Mouse (Mus musculus): ENCODE measurements around the gene Capn11.

The Capn11 gene

DNA sequence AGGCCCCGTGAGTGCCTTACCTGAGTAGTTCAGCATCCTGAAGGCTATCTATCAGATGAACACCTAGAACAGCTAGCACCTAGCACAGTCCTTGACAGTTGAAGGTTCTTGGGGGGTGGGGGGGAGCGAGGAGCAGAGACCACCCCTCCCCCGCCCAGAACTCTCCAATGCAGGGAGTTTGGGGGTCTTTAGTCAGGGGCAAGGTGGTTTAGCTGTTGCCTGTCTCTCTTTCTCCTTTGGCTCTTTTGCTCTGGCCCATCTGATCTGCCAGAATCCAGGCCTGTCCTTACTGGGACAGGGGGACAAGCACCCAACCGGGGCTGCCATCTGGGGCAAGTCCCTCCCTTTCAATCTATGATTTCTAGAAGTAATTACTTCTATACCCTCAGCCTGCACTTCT, at the start of gene Capn11:
Gene Capn11, minus strand, starts transcription at position 101 of the 400 bp plus-strand sequence.
- DNase-seq: no peak

DNA sequence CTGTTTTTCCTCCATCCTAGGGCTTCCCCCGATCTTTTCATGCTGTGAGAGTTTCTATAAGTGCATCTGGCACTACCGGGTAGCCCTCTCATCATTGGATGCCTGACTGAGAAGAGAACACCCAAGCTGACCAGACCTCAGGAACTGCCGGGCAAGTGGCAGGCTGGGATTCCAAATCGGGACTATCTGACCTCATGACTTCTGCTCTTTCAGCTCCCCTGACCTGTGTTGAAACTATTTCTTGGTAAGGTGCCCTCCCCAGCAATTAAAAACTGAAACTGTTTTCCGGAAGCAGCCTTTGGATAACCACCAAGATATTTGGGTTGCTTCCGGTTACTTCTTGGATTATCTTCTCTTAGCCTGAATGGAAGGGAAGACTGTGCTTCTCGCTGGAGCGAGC, 49.1 kb upstream of the Capn11 start:
- DNase-seq: no peak

DNA sequence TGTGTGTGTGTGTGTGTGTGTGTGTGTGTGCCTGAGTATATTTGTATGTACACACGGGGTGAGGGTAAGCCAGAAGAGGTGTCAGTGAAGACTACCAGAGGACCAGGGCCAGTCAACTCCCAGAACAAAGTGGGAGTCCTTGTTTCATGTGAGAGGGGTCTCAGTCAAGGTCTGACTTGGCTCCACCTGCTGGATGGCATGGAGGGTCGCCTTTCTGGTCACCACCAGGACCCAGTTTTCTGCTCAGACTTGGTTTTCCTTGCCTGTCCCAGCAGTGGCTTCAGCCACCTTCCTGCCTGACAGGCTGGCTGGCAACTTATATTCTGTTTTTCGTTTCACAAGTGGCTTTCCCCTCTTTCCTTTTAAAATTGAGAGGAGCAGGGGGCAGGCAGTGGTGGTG, 48.3 kb upstream of the Capn11 start:
- no peak for DNase-seq

DNA sequence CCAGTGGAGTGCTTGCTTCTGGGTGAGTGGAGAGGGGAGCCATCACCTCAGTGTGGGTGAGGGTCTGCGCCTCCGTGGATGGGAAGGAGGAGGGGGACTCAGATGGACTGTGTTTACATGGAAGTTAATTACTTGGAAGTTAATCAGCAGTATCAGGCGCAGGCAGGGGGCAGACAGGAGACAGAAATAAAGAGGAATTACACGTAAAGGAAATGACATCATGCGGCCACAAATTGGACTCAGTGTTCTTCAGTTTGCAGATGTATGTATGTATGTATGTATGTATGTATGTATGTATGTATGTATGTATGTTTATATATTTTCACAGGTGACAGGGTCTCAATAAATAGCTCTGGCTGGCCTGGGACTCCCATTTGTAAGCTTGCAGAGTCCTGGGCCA, 47.7 kb upstream of the Capn11 start:
- DNase-seq: no peak

DNA sequence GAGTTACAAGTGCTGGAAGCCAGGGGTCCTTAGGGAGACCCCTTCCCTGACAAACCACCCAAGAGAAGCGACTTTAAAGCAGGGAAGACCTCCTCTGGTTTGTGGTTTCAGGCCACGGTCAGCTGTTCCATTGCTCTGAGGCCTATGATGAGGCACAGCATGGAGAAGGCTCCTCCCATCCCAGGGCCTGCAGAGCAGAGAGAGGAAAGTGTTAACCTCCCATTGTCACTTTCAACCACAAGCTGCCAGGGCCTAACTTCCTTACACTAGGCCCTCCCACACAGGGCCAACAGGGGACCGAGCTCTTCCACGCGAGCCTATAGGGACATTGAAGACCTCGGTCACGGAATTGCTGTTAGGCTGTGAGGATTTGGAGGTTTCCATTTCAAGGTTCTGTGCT, 44.1 kb upstream of the Capn11 start:
- no peak for DNase-seq

DNA sequence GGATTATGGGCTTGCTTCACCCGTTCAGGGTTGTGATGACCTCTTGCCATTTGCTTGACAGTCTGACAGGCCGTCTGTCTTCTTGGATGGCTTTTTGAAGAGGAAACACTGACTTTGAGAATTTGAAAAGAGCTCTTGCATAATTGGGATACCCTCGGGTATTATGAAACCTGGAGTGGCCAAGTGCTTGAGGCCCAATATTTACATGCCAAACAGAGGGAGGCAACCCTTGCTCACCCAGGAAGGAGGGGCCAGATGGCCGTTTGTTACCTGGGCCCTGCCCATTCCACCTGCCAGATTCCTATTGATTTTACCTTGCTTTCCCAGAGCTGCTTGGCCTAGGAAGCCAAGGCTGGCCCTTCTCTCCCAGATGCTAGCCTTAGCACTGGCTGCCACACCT, 43.1 kb upstream of the Capn11 start:
- no peak for DNase-seq

DNA sequence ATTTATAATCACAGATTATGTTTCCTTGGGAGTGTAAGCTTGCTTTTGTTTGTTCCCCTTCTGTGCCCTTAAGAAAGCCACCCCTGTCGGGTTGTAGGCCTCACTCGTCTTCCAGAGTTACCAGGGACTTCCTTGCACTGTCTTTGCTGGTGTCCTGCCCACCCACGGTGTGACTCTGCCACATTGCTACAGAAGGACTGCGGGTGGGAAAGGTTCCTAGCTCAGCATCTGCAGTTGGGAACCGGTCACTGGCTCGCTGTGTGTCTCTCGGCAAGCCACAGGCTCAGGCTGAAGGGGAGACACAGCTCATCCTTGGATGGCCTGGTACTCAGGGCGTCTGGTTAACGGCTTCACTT, 42.1 kb upstream of the Capn11 start:
- no peak for DNase-seq

DNA sequence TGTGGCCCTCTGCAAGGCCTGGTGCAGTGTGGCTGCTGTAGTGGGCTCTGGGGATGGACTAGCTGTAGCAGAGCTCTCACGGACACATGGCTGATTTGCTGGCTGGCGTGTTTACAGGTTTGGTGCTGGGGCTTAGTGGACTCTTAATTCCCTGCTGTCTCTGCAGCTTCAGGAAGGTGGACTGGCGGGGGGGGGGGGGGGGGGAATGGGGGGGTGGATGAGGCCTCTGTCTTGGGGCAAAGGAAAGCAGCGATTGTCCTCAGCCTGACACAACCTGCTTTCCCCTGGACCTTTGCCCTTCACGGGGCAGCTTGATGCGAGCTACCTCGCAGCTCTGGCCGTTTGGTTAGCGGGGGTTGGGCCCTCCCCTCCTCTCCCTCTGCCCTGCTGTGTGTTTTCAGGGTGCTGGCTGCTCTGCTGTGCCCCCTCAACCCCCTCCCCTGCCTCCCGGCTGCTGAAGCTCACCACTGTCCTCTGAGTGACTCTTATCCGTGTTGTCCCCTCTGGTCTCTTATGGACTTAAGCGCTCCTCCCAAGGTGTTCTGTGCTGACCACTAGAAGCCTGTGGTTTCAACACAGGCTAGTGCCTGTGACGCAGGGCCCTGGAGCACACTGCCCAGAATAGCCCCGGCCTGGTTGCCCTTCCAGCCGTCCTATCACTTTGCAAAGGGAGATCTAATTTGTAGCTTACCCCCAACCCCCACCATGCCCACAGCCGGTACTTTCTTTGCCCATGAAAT, 41.5 kb upstream of the Capn11 start:
- peak in 1 of 2 experiments; percentile 51 for DNase-seq

DNA sequence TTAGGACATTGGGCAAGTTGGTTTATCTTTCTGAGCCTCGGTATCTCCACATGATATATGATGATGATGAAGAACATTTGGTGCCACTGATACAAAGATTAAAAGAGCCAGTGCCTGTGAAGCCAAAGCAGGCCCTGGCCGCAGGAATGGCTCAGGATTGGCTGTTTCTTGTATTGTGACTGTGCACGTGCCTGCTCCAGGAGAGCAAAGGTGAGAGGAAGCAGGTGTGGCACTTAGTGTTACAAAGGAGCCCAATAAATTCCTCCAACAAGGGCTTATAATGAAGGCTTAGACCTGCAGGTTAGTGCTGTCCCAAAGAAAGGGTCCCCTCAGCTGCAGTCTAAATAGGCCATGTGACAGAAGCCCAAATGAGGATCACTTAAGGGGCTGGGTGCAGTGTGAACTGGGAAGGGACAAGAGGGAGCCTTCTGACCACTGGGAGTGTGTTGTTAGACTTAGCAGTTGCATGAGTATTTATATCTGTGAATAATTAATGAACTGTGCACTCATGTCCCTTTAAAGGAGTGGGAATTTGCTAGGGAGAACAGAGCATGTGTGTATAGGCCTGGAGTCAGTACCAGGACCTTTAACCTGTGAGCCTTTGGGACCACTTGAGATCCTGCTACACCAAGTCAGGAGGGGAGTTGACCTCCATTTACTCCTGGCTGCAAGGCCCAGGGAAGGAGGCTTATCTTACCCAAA, 40.1 kb upstream of the Capn11 start:
- no peak for DNase-seq

DNA sequence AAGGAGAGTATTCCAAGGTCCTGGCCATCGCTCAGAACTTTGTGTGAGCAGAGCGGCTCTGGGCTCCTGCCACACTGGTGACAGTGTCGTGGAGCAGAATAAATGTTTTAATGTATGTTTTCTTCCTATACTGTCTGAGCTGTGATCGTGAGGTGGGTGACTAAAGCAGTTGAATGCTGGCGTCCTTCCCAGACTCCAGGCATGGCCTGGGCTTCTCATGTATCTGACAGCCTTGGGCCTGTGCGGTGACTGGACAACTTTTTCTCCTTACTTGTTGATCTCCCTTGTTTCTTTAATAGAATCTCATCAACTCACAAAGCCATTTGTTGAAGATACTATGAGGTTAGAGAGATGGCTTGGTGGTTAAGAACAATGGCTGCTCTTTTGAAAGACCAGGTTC, 39.2 kb upstream of the Capn11 start:
- no peak for DNase-seq

DNA sequence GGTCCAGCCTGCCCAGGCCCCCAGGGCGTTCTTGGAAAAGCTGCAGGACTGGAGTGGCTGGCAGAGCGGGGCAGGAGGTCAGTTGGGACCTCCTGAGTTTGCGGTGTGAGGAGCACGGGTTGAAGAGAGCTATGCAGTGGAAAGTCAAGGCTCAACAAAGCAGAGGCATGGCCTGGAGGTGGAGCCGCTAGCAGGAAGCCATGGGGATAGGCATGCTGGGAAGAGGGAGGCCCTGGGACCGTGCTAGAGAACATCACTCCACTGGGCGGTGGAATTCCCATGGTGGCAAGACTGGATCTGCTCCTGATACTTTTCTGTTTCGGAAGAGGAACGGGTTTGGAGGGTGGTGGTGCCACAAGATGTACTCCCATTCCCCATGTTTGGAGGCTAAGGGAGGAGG, 37.9 kb upstream of the Capn11 start:
- no peak for DNase-seq

DNA sequence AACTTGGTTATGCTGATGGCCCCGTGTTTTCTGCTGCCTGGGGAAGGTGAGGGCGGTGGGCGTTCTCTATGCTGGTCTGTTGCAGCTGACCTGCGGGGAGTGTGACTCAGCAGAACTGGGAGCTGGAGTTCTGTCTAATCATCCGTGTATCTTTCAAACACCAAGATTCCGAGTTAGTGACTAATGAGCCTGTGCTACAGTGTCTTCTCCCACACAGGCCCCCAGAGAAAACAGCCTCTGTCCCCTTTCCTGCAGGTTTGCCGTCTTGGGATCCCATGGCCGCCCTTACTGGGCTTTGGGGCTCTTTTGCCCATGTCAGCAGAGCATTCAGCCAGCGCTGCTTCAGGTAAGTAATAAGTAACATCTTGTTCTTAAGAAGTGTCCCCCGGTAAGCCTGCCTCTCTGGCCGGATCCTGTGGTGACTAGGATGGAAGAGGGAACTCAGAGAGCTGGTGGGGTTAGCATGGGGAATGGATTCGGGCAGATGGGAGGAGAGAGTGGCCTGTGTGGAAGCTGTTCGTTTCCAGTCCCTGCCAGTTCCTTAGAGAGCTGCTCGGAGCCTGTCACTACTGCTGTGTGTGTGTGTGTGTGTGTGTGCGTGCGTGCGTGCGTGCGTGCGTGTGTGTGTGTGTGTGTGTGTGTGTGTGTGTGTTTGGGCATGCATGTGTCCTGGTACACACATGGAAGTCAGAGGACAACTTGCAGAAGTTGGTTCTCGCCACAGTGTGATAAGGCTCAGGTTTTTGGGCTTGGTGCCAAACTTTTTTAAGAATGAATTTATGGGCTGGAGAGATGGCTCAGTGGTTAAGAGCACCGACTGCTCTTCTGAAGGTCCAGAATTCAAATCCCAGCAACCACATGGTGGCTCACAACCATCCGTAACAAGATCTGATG, 36.3 kb upstream of the Capn11 start:
- peak in 1 of 2 experiments; percentile 50 for DNase-seq

DNA sequence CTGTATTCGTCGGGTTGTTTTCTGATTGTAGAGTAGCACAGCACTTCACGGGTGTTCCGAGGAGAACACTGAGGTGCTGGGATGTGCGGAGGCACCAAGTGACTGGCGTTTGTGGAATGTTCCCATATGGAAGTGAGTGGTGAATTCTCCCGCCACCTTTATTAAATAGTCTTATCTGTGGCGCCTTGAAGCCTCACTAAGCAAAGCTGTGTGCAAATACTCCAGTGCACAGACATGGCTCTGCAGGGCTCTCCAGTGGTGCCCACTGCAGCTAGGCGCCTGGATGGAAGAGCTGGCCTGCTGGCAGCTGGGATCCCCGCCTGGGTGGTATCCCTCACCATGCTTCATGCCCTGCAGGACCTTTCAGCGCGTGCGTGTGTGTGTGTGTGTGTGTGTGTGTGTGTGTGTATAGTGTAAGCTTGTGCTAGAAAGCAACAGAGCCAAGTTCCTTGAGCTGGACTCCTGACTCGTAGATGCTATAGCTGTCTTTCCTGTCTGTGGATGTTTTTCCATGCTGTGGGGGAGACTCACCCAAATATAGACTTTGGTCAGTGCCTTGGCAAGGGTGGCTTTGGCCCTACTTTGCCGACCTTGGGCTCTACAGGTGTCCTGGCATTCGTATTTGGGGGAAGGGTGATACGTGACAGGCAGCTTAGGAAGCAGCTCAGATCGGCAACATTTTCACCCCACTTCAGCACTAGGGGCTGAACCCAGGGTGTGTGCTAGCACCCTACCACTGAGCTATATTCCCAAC, 34.9 kb upstream of the Capn11 start:
- DNase-seq: peak in 1 of 2 experiments; percentile 29

DNA sequence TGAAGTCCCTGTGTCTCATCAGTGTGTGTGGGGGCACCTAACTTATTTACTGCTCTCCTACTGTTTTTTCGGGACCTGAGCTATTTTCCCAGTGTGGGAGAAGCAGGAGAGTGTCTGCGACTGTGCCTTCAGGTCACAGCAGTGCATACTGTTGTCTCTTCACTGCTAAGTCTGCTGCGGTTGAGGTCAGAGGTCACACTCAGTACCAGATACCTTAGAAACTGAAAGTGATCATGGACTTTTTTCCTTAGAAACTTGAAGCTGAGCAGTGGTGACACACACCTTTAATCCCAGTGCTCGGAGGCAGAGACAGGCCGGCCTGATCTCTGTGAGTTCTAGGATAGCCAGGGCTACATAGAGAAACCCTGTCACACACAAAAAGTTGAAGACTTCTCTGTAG, 33.0 kb upstream of the Capn11 start:
- DNase-seq: no peak

DNA sequence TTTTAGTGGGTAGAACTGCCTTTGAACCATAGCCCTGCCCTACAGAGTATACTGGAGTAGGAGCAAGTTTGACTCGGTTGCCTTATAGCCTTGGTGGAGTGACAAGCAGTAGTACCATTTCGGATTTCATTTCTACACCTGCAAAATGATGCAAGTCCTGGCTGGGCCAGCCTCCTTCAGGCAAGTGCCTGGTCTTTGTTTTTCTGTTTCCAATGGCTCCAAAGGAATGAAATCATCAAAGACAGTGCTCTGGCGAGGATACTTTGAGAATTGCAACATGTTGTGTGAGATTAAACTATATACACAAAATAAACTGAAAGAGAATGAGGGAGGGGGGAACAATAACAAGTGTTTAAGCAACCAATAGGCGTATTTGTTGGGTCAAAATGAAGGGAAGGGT, 30.9 kb upstream of the Capn11 start:
- DNase-seq: no peak

DNA sequence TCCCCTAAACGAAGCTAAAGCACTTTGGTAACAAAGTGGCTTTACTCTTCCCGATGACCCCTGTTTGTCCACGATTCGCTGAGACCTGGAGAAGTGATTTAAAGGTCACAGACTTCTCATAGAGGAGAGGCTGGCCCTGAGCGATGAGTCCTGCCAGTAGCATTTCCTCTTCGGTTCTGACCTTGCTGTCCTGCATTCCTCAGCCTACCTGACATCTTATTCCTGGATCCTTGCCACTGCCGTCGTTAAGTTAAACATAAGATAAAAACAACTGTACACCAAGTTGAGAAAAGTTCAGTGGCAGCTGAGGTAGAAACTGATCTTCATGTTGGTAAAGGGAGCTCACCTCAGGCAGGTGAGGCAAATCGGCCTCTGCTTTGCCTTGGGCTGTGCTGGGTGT, 30.0 kb upstream of the Capn11 start:
- DNase-seq: no peak

DNA sequence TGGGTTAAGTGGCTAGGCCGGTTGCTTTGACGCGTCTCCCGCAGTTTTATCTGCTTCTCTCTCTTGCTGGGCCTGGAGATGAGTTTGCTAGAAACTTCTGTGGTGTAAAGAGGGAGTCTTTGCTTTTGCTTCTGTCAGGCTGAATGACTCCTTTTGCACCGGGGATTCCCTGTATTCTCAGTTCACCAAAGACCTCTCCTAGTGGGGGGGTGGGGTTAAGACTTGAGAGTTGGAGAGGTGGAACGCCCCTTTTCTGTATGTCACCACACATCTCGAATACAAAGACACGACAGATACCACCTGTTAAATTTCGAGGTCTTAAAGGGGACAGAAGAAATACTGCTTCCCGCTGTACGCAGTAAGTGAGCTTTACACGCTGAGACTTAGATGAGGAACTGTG, 27.6 kb upstream of the Capn11 start, which contains the start of gene Tmem63b:
Gene Tmem63b, minus strand, starts transcription at position 190 of the 400 bp plus-strand sequence.
- DNase-seq: no peak

DNA sequence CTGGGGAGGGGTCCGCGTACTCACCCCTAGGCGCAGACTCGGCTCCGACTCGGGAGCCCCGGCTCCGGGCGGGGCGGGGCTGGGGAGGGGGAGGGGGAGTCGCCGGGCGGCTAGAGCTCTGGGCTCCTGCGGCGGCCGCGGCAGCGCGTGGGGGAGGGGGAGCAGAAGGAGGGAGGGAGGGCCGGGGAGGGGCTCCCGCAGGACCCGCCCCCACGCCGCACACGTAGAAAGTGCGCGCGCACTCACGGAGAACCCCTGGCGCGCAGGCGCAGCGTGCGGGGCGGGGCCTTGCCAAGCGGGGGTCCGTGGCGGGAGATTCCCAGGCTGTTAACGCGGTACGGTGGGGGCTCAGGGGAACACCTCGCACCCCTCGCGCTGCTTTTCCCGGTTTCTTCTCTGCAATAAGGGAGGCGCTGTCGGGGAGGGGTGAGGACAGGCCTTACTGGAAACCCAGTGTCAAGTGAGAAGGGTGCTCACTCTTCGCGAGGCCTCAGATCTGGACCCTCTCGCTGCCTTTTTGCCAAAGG, 27.0 kb upstream of the Capn11 start, which contains the start of gene Mrpl14:
Gene Mrpl14, plus strand, starts transcription at position 230 of the 527 bp plus-strand sequence.
- peak; percentile 82 to 88 for DNase-seq

DNA sequence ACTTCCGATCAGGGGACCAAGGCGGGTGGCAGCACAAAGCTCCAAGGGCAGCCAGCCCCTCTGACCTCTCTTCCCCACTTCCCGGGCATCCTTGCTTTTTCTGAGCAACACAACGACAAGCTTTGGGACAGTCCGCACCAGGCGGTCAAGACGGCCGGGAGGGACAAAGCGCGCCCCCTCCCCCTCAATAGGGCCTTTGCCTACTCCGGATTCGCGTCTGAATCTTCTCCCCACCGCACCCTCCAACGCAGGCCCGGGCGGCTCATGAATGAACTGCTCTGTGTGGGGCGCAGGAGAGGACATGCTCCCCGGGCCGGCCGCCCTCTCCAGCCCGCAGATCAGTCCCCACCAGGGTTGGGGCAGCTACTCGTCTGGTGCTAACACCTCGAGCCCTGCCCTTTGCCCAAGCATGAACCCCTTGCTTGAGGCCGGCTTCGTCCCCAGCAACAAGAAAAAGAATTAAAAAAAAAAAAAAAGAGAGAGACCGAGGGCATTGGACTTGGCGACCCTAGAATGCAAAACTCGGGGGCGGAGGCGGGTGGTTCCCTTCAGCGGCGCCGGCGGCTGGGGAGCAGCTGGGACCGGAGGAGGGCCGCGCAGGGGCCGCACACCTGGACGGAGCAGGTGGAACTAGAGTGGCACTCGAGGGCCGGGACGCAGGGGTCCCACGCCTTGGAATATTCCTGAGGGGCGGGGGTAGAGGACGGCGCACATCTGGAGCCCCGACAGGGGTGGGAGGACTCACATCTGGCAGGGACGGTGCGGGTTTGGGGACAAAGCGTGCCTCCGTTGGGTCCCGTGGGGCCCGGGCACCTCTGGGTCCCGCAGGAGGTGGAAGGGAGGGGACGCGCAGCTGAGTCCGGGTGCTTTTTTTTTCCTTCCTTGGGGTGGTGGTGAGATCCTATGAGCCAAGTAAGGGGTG, 26.3 kb upstream of the Capn11 start:
- DNase-seq: no peak

DNA sequence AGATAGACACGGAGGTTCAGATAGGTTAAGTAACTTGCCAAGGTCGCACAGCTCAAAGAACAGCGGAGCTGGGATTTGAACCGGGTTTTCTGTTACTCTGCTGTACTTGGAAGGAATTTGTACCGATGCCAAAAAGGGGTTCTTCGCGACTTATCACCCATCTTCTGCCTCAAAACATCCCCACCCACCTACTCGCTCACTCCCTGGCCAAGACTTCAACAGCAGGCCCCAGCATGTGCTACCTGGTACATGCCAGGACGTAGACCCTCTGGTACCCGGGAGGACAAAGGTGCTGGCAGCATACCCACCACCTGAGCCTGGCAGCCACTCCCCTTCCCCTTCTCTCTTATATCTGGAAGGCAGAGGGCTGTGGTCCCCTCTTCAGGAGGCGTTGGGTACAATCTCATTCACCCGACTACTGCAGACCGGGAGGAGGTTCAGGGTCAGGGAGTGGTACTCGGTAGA, 25.6 kb upstream of the Capn11 start:
- DNase-seq: no peak

DNA sequence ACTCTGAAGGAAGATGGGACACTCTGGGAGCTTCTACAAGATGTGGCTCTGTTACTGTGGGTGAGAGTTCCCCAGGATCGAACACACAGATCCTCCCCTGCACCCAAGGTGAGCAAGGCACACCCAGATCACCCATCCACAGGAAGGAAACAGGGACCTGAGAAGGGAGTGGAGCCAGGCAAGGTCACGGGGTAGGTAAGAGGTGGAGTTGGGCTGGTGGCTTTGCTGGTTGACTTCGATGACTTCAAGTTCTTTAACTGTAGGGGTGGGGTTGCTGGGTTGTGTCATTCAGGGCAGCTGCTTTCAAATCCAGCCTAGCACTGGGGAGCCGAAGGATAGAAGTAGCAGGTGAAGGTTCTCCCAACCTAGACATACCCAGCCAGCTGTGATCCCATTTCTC, 23.7 kb upstream of the Capn11 start:
- DNase-seq: no peak
